Mouse (Mus musculus) midbrain, embryonic 14.5 days (tissue): ENCODE measurements around the gene Sf3a2. TPM values are rescaled to one million over a fixed set of nuclear protein-coding genes. Genes with fewer than 3 reads are reported as not detected.
"Not testable (repeated sequence)": the region's sequence is repeated elsewhere in the genome, so short reads cannot be mapped to it uniquely, and the experiment has no call there.

Source experiments
- ATAC-seq: fragments of 200-750 bp; cut with Nextera tagmentation; 2 replicates; pipeline ENCODE4 v1.8.0; 2017; ENCODE audit warnings: moderate number of reproducible peaks, moderate library complexity; ENCODE audit not compliant: low FRiP score, low TSS enrichment
- DNase-seq: peaks from one replicate; pipeline ENCODE4 v3.0.0-alpha.2; 2015
- H3K27ac ChIP-seq: fragments of 300-500 bp; sonication (generic); replicated peaks from 2 replicates; pipeline ENCODE4 v1.5.1; 2014; ENCODE audit warnings: mild to moderate bottlenecking, low read depth, low read length, moderate library complexity
- H3K27me3 ChIP-seq: fragments of 300-500 bp; sonication (generic); 2 replicates; pipeline ENCODE4 v1.6.1; 2014; ENCODE audit warnings: low read length, control low read depth, mixed read lengths; ENCODE audit not compliant: control insufficient read depth, insufficient read depth
- H3K36me3 ChIP-seq: fragments of 300-500 bp; sonication (generic); 2 replicates; pipeline ENCODE4 v1.6.1; 2014; ENCODE audit warnings: low read length, control low read depth; ENCODE audit not compliant: control insufficient read depth, insufficient read depth
- H3K4me1 ChIP-seq: fragments of 300-500 bp; sonication (generic); 2 replicates; pipeline ENCODE4 v1.6.1; 2014; ENCODE audit warnings: mild to moderate bottlenecking, antibody characterized with exemption, low read length, control low read depth; ENCODE audit not compliant: control insufficient read depth, insufficient read depth
- H3K4me2 ChIP-seq: fragments of 300-500 bp; sonication (generic); 2 replicates; pipeline ENCODE4 v1.6.1; 2014; ENCODE audit warnings: mild to moderate bottlenecking, low read length, moderate library complexity
- H3K4me3 ChIP-seq: fragments of 300-500 bp; sonication (generic); replicated peaks from 2 replicates; pipeline ENCODE4 v1.5.1; 2014; ENCODE audit warnings: low read depth, low read length
- H3K9ac ChIP-seq: fragments of 300-500 bp; sonication (generic); replicated peaks from 2 replicates; pipeline ENCODE4 v1.6.1; 2014; ENCODE audit warnings: mild to moderate bottlenecking, low read length, moderate library complexity
- H3K9me3 ChIP-seq: fragments of 300-500 bp; sonication (generic); 2 replicates; pipeline ENCODE4 v1.6.1; 2016; ENCODE audit warnings: low read length, control low read depth, mixed read lengths; ENCODE audit not compliant: control insufficient read depth
- WGBS: fragments of 180-500 bp; shearing (Covaris S2); extraction: QIAGEN DNeasy Blood & Tissue Kit; methylation state at CpG from one replicate; pipeline ENCODE4 v1.1.7; 2014; 5-methylcytosine and 5-hydroxymethylcytosine counted together
- polyA plus RNA-seq: library from polyadenylated mRNA; unstranded; fragments of >200 nt; fragmentation: Nextera tagmentation; extraction: Ambion mirVana; gene quantifications from 2 replicates; pipeline ENCODE4 v1.2.1, GENCODE M21; 2014

Sf3a2 gene
- polyA plus RNA-seq, 1 experiment from 2014 or later = 75.1 TPM

DNA sequence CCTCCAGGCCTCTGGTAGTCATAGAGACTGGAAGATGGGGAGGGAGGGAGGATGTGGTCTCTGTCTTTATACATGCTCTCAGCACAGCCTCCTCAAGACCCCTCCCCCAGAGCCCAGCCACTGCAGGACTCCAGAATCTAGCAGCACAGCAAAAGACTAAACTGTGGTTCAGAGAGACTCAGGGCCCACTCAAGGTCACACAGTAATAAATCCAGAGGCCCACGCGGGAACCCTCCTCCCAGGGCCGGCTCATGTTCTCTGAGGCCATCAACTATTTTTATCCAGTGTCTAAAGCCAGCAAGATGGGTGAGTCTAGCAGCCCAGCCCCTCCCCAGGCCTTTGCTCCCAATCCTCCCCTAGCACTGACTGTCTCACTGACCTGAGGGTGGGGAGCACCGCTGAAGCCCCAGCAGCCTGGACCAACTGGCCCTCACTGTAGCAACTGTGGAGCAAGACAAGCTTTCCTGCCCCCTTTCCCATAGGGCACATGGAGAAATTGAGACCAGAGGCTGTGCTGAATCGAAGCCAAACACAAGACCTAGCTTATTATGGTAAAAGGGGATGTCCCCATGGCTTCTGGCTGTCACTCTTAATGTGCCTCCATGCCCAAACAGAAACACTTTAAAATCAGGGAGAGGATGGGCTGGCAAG is 14.5 kb downstream of the Sf3a2 start:
- no peak for DNase-seq
- Histone ChIP-seq H3K36me3 (no peaks in the 10 kb centered on the region), H3K9ac (no peak overlapping the region), H3K27me3 (peaks cover 17% of the 10 kb centered on the region), H3K4me2 (no peak overlapping the region), H3K27ac (no peak overlapping the region), H3K4me3 (no peak overlapping the region), H3K9me3 (no peaks in the 10 kb centered on the region), H3K4me1 (peaks cover 17% of the 10 kb centered on the region)
- no peak for ATAC-seq
- 66% methylated on average over 5 of the region's 5 CpGs for WGBS

DNA sequence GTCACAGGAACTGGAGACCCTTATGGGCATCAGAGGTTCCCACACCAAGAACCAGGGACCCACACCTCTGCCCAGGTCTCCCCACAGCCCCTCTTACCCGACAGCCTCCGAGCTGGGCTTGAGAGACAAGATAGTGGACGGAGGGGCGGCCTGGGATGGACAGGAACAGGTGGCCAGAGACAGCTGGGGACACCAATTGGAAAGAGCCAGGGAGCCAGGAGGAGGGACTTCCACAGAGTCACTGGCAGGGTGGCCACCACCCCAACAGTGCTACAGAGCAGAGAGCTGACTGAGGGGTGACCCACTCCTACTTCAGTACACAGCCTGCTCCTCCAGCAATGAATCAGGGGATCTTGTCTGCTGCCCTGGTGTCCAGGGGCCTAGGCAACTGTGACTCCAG is 15.4 kb downstream of the Sf3a2 start, which contains the start of gene Jsrp1:
TSS of gene Jsrp1 (minus strand) at position 133 of the 400 bp plus-strand sequence.
- DNase-seq (no peak), ATAC-seq (no peak)
- WGBS = 67% methylated on average over 4 of the region's 4 CpGs
- Histone ChIP-seq H3K27me3 (peaks cover 17% of the 10 kb centered on the region), H3K36me3 (no peaks in the 10 kb centered on the region), H3K4me2 (no peak within 1 kb of the TSS), H3K9ac (no peak within 1 kb of the TSS), H3K4me3 (no peak within 1 kb of the TSS), H3K27ac (no peak within 1 kb of the TSS), H3K9me3 (no peaks in the 10 kb centered on the region), H3K4me1 (peaks cover 9% of the 10 kb centered on the region)

DNA sequence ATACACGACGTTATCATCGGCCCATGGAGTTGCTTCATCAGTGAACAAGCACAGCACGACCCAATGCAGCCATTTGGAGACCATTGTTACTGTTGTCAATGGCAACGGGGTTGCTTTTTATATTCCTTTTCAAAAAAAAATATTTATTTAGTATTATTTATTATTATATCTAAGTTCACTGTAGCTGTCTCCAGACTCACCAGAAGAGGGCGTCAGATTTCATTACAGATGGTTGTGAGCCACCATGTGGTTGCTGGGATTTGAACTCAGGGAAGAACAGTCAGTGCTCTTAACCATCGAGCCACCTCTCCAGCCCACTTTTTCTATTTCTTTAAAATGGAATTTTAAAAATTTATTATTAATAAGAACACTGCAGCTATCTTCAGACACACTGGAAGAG is 16.8 kb downstream of the Sf3a2 start:
- WGBS = 70% methylated on average over 7 of the region's 7 CpGs

DNA sequence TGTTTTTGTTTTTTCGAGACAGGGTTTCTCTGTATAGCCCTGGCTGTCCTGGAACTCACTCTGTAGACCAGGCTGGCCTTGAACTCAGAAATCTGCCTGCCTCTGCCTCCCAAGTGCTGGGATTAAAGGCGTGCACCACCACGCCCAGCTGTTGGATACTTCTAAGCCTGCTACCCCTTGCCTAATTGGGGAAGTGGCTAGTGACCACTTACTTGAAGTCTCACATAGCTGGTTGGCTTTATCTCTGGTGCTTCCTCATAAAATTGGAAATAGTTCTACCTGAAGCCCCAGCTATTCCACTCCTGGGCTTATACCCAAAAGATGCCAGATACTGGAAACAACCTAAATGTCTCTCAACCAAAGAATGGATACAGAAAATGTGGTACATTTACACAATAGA is 18.3 kb downstream of the Sf3a2 start:
- not testable (repeated sequence) for H3K27ac ChIP-seq, H3K9me3 ChIP-seq, H3K4me2 ChIP-seq, H3K36me3 ChIP-seq, H3K9ac ChIP-seq, ATAC-seq, H3K4me1 ChIP-seq, DNase-seq, H3K4me3 ChIP-seq, H3K27me3 ChIP-seq
- 76% methylated on average over 3 of the region's 3 CpGs for WGBS

More for the DNA sequence above, 16.8 kb downstream of the Sf3a2 start:
- H3K27ac ChIP-seq = no peak overlapping the region
- no peaks in the 10 kb centered on the region for H3K9me3 ChIP-seq
- no peaks in the 10 kb centered on the region for H3K36me3 ChIP-seq
- no peaks in the 10 kb centered on the region for H3K4me1 ChIP-seq
- H3K4me3 ChIP-seq = no peak overlapping the region
- H3K27me3 ChIP-seq = peaks cover 9% of the 10 kb centered on the region
- ATAC-seq = no peak
- H3K9ac ChIP-seq = no peak overlapping the region
- DNase-seq = no peak
- no peak overlapping the region for H3K4me2 ChIP-seq

DNA sequence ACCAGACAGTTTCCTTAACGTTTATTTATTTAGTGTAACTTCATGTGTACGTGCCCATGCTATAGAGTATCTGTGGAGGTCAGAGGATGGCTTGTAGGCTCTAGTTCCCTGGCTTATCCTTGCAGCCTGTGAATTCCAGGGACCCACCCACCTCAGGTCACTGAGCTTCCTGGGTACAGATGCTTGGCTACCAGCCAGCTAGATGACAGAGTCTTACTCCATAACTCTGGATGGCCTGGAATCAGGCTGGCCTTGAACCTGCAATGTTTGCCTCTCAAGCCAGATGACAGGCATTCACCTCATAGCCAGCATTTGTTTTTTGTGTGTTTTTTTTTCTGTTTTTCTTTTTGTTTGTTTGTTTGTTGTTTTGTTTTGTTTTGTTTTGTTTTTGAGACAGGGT is 19.2 kb downstream of the Sf3a2 start:
- H3K36me3 ChIP-seq = no peaks in the 10 kb centered on the region
- no peak for ATAC-seq
- no peak overlapping the region for H3K4me3 ChIP-seq
- no peaks in the 10 kb centered on the region for H3K9me3 ChIP-seq
- WGBS = 76% methylated on average over 2 of the region's 2 CpGs
- H3K27ac ChIP-seq = no peak overlapping the region
- H3K27me3 ChIP-seq = no peaks in the 10 kb centered on the region
- DNase-seq = no peak
- no peak overlapping the region for H3K9ac ChIP-seq
- H3K4me1 ChIP-seq = no peaks in the 10 kb centered on the region
- no peak overlapping the region for H3K4me2 ChIP-seq

DNA sequence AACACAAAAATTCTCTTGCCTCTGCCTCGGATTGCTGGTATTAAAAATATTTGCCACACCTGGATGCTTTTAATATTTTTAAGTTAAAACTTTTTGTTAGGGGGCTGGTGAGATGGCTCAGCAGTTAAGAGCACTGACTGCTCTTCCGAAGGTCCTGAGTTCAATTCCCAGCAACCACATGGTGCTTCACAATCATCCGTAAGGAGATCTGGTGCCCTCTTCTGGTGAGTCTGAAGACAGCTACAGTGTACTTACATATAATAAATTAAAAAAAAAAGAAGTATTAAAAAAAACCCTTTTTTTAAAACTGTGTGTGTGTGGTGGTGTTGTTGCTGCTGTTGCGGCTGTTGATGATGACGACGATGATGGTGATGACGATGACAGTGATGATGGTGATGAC is 20.0 kb downstream of the Sf3a2 start:
- H3K27ac ChIP-seq, ATAC-seq, H3K36me3 ChIP-seq, H3K9ac ChIP-seq, H3K27me3 ChIP-seq, H3K4me3 ChIP-seq, H3K9me3 ChIP-seq, DNase-seq, H3K4me2 ChIP-seq, H3K4me1 ChIP-seq: not testable (repeated sequence)
- WGBS = 82% methylated on average over 7 of the region's 7 CpGs

DNA sequence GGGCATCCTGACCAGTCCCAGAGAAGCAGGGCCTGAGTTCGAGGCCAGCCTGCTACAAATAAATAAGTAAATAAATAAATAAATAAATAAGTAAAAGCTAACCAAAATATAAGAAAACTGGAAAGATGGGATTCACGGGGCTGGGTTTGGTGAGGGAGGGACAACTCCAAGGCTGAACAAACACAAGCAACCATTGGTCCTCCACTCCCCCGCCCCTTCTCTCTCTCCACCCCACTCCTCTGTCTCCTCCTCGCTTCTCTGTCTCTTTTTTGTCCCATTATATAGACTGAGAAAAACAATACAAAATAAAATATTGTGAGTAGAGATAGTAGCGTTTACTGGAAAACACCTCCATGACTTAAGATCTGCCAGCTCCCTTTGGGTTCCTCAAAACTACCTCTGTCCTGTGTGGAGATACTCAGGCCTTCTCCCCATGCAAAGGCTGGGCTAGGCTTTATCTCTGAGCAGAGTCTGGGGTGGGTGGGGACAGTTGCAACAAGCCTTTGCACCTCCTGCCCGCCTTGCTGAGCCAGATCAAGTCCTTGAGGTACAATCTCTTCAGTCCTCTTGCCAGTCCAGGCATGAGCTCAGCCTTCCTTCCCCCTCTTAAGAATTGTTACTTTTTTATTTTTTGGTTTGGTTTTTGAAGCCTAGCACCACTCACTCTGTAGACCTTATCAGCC is 20.7 kb downstream of the Sf3a2 start:
- no peak overlapping the region for H3K9ac ChIP-seq
- WGBS = 60% methylated on average over 6 of the region's 6 CpGs
- DNase-seq = no peak

DNA sequence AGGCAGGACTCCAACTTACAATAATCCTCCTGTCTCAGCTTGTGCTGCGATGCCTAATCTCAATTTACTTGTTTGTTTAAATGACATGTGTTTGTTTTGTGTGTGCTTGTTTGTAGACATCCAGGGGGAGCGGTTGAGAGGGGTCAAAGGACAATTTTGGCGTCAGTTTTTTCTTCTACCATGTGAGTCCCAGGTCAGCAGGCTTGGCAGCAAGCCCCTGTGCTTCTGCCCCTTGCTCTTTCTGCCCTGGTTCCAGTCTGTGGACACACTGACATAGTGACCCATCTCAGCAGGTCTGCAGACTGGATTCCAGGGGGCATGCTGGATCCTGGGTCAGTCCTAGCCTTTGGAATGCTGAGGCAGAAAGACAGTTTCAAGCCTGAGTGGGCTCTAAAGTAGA is 21.4 kb downstream of the Sf3a2 start:
- 60% methylated on average over 3 of the region's 3 CpGs for WGBS

More for the DNA sequence above, 20.7 kb downstream of the Sf3a2 start:
- Histone ChIP-seq H3K27me3 (no peaks in the 10 kb centered on the region), H3K4me3 (no peak overlapping the region), H3K36me3 (no peaks in the 10 kb centered on the region), H3K4me1 (no peaks in the 10 kb centered on the region), H3K4me2 (no peak overlapping the region), H3K9me3 (no peaks in the 10 kb centered on the region), H3K27ac (no peak overlapping the region)
- no peak for ATAC-seq

DNA sequence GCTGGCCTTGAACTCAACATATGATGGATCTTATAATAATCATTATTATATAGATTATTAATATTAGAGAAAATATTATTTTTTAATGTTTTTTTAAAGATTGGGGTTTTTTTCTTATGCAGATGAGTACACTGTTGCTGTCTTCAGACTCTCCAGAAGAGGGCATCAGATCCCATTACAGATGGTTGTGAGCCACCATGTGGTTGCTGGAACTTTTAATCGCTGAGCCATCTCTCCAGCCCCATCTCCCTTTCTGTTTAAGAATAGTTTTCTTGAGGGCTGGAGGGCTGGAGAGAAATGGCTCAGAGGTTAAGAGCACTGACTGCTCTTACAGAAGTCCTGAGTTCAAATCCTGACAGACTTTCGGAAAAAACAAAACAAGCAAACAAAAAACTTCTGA is 24.0 kb downstream of the Sf3a2 start:
- ATAC-seq (no peak), DNase-seq (peak; percentile 47)
- Histone ChIP-seq H3K4me3 (no peak overlapping the region), H3K4me2 (no peak overlapping the region), H3K27me3 (no peaks in the 10 kb centered on the region), H3K27ac (no peak overlapping the region), H3K4me1 (no peaks in the 10 kb centered on the region), H3K36me3 (no peaks in the 10 kb centered on the region), H3K9ac (no peak overlapping the region), H3K9me3 (no peaks in the 10 kb centered on the region)
- WGBS = 39% methylated on average over 2 of the region's 2 CpGs

More for the DNA sequence above, 21.4 kb downstream of the Sf3a2 start:
- ATAC-seq = no peak
- Histone ChIP-seq H3K9ac (no peak overlapping the region), H3K27ac (no peak overlapping the region), H3K36me3 (no peaks in the 10 kb centered on the region), H3K9me3 (no peaks in the 10 kb centered on the region), H3K27me3 (no peaks in the 10 kb centered on the region), H3K4me2 (no peak overlapping the region), H3K4me1 (no peaks in the 10 kb centered on the region), H3K4me3 (no peak overlapping the region)
- no peak for DNase-seq
